Mouse (Mus musculus) left cerebral cortex, postnatal 25 days (tissue): ENCODE measurements around the gene Coro7. TPM values are rescaled to one million over a fixed set of nuclear protein-coding genes. Genes with fewer than 3 reads are reported as not detected.
A peak's percentile ranks its signal among the peaks of the same experiment; 100 is the strongest.

Experiments used
- DNase-seq, 2 experiments: peaks; one replicate each; pipeline ENCODE4 v3.0.0; 2022; ENCODE audit warnings: low spot score in 2 of 2, mixed read lengths in 1 of 2
- intact Hi-C: fragments of 180-260 bp; cut with DNase I; formaldehyde crosslinking; loops from one replicate; pipeline ENCODE4 v1.15.1; 2025
- total RNA-seq, 2 experiments: library from RNA; stranded (reverse); gene quantifications; 2 replicates each; pipeline ENCODE4 v1.2.3; 2021

The Coro7 gene
- total RNA-seq, 2 experiments from 2014 or later, result 82.0 to 92.7 TPM

DNA sequence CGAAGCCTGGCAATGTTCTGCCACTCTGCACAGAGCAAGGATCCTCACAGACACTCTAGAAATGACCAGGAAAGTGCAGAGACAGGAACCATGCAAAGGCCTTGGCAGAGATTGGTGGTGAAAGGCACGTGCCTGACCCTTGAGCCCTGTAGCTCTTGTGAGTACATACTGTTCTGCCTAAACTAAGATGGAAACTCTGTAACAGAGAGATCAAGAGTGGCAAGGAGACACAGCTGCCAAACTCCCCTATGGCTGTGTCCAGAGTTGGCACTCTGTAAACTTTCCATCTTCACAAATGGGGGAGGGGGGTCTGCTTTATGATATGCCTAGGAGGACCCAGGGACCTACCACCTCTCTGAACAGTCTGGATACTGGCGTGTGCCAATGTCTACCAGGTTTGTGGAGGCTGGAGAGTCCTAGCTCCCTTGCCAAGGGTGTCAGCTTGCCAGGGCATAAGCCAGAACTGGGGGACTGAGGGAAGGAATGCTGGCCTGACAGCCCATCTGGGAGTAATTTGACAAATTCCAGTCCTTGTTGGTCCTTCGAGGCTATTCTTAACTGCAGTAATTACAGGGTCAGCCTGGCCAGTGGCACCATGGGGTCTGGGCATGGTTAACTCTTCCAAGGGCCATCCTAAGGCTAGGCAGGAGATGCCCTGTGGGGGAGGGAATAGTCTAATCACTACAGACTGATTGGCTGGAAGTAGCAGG lies 26.7 kb downstream of the Coro7 start:
- intact Hi-C loops, result loop anchor here (2.0 kb wide), 1 partner anchor 22 kb away; no protein-coding TSS in a partner anchor
- no peak for DNase-seq

DNA sequence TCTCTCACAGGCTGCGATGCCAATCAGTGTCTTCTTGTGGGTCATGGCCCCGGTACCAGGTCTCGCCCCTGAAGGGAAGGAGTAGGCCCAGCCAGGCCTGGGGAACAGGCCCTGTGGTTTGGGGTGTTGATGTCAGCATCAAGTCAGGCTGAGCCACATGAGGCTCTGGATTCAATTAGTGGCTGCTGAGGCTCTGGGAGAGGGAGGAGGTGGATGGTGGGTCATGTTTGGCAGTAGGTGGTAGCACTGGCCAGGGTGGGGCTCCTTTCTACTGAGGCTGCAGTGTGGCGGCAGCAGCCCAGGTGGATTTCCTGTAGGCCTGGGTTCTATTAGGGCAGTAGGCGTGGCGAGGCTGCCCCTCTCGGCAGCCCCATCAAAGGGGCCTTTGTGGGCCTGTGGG lies 28.0 kb downstream of the Coro7 start:
- intact Hi-C loops, result loop anchor here (2.0 kb wide), 1 partner anchor 21 kb away; no protein-coding TSS in a partner anchor
- no peak for DNase-seq

DNA sequence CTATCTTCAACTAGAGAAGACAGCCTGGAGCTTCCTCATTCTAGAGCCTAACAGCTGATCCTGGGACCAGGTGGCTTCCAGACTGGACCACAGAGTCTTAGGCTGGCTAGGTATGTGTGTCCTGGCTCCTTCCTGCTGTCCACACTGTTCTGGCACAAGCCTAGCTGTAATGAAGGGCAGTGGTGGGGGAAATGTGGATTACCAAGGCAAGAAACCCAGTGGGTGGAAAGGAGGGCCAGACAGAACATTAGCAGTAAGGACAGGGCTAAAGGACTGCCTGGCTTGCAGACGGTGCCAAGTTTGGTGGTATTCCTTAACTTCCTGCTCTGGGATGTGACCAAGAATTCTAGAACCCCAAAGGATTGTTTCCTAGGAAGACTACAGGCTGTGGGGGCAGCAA lies 28.5 kb downstream of the Coro7 start:
- DNase-seq, result no peak
- intact Hi-C loops, result no loop called here

GRCm38 (mm10) chr16:4650161-4650560 lies 29.4 kb downstream of the Coro7 start:
- no peak for DNase-seq
- intact Hi-C loops, result no loop called here

- DNase-seq, result no peak
- intact Hi-C loops, result no loop called here
These were observed 29.9 kb downstream of the Coro7 start for GRCm38 (mm10) chr16:4649692-4650091.

DNA sequence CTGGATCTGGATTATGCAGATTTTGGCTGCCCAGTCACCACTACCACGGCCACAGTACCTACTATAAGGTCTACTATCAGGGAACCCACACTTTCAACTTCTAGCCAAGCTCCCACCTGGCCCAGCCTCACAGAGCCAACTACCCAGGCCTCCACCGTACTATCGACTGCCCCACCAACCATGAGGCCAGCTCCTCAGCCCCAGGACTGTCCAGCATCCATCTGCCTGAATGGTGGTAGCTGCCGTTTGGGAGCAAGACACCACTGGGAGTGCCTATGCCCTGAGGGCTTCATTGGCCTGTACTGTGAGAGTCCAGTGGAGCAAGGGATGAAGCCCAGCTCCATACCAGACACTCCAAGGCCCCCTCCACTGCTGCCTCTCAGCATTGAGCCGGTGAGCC lies 30.4 kb downstream of the Coro7 start:
- intact Hi-C loops, result no loop called here
- no peak for DNase-seq

DNA sequence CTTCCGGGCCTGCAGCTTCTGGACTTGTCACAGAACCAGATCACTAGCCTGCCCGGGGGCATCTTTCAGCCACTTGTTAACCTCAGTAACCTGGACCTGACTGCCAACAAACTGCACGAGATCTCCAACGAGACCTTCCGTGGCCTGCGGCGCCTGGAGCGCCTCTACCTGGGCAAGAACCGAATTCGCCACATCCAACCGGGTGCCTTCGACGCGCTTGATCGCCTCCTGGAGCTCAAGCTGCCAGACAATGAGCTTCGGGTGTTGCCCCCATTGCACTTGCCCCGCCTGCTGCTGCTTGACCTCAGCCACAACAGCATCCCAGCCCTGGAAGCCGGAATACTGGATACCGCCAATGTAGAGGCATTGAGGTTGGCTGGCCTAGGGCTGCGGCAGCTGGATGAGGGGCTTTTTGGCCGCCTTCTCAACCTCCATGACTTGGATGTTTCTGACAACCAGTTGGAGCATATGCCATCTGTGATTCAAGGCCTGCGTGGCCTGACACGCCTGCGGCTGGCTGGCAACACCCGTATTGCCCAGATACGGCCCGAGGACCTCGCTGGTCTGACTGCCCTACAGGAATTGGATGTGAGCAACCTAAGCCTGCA lies 31.1 kb downstream of the Coro7 start:
- intact Hi-C loops, result no loop called here
- DNase-seq, result no peak

DNA sequence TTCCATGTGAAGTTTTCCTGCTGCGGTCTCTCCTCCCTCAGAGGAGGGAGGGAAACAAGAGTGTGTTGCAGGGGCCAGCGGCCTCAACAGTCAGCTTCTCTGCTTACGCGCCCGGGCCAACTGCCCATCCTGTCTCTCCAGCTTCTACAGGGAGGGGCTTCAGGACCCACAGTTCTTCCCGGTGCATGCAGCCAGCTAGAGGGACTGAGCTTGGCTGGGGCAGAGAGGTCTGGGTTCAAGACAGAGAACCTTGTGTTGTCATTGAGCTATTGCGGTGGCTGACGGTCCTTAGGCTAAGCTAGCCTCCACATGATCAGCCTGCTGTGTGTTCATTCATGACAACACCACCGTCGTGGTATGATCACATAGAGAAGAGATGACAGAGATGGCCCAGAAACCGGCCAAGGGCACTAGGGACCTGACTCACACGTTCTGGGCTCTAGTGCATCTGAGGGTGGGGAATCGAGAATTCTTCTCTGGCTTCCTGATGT lies 31.9 kb downstream of the Coro7 start:
- intact Hi-C loops, result no loop called here
- DNase-seq, result no peak

DNA sequence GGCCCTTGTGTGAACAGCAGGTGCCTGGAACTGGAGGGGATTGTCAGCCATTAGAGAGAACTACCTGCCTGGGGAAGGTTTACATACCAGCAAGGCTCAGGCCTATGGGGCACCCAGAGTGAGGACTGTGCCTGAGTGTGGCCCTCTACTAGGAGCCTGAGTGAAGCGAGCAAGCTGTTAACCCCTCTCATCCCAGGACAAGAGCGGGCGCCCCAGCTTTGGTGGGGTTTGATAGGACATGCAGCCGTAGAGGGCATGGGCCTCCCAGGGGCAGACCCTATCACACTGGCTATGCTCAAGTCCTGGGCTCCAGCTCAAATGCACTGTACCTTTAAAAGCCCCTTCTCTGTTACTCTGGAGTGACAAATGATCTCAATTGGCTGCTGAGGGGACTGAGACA lies 32.7 kb downstream of the Coro7 start:
- DNase-seq, result no peak
- intact Hi-C loops, result no loop called here

- DNase-seq, result no peak
- intact Hi-C loops, result no loop called here
These were observed 33.7 kb downstream of the Coro7 start for GRCm38 (mm10) chr16:4645867-4646266.

- intact Hi-C loops, result no loop called here
These were observed 35.7 kb downstream of the Coro7 start for GRCm38 (mm10) chr16:4643670-4644419.

GRCm38 (mm10) chr16:4642937-4643336 lies 36.6 kb downstream of the Coro7 start:
- no peak for DNase-seq
- intact Hi-C loops, result loop anchor here (1.0 kb wide), 1 partner anchor 15 kb away; no protein-coding TSS in a partner anchor

More at GRCm38 (mm10) chr16:4643670-4644419, 35.7 kb downstream of the Coro7 start:
- peak; percentile 77 to 86 for DNase-seq

DNA sequence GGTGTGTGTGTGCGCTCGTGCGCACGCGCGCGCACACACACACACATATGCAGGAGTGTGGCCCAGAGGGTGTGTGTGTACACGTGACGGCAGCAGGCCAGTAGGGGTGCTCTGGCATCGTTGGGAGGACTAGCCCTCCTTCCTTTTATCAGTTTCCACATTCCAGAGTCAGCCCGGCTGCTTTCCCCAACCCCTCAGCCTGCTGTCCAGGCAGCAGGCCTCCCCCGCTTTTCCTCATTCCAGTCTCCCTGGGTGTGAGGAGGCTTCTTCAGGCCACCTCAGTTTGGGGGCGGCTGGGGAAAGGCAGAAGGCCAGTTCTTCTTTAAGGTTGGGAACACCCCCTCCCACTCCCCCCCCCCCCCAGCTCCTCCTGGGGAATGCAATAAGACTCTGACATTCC lies 37.4 kb downstream of the Coro7 start:
- peak; percentile 47 to 90 for DNase-seq
- intact Hi-C loops, result loop anchor here (1.0 kb wide), 1 partner anchor 16 kb away; no protein-coding TSS in a partner anchor

GRCm38 (mm10) chr16:4641119-4641838 lies 38.3 kb downstream of the Coro7 start:
- intact Hi-C loops, result no loop called here
- no peak for DNase-seq

DNA sequence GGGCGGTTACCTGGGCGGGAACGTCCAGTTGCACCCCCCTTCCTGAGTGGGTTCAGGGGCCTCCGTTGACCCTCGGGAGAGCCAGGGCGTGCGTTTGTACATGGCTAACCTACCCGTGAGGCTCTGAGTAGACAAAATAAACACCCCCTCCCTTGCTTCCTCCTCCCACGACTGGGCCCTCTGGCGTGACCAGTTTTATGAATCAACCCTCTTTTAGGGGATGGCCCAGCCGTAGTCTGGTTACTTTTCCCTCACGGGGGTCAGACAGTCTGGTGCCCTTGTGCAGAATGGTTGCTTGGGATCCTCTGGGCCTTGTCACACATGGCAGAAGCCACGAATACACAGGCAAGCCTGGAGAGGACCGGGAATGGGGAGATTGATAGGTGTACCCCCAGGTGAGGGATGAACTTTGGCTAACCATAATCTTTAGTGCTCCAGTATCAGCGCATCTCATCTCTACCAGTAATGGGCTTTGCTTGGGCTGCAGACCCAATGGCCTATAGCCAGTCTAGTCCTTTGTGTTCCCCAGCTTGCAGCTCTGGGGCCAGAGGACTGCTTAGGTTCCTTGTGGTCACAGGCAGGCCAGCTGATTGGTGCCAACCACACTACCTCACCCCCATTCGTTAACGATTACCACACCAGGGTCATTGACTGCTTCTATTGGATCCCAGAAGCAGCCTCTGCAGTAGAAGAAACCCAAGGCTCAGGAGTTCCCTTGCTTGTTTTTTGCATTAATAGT lies 39.1 kb downstream of the Coro7 start:
- peak in 1 of 2 experiments; percentile 35 for DNase-seq
- intact Hi-C loops, result no loop called here

DNA sequence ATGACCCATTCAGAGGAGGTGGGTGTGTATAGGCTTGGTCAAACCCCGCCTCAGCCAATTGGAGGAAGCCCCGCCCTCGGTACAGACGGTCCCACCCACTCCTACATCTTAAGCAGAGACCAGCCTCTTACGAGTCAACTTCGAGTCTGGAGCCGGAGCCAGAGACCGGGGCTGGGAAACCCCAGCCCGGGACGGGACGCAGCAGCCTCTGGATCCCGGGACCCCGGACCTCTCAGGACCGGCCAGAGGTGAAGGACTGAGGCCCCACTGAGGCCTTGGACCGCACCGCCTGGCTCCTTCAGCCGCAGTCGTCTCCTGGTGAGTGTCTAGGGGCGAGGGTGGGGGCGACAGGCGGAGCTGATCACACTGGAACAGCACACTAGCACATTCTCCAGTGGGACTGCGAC lies 39.7 kb downstream of the Coro7 start, which contains the start of the genes Vasn and Dnaja3:
Gene Vasn, plus strand, starts transcription at position 111 of the 407 bp plus-strand sequence.
Gene Dnaja3, plus strand, starts transcription at position 159 of the 407 bp plus-strand sequence.
- peak; percentile 68 to 90 for DNase-seq
- intact Hi-C loops, result no loop called here

GRCm38 (mm10) chr16:4638891-4639390 lies 40.6 kb downstream of the Coro7 start:
- no peak for DNase-seq
- intact Hi-C loops, result no loop called here

DNA sequence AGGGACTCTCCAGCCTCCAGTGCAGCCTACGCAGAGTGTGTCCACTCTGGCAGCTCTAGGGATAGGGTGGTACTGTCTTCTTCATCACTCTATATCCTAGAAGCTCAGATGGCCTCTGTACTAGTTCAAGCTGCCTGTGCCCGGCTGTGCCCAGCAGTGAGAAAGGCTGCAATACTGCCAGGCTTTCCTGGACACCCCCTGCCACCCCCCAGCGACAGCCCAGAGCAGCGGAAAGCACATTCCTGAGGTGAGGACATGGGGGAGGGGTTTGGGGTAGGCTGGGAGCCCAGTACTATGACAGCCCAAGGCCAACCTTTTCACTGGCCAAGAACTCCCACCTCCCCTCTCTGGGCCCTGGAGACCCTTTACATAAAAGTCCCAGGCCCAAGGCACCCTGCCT lies 43.8 kb downstream of the Coro7 start:
- DNase-seq, result no peak

GRCm38 (mm10) chr16:4634681-4635080 lies 44.9 kb downstream of the Coro7 start:
- DNase-seq, result no peak
- intact Hi-C loops, result no loop called here

More for the DNA sequence above, 43.8 kb downstream of the Coro7 start:
- intact Hi-C loops, result no loop called here
